Mouse (Mus musculus) layer of hippocampus, postnatal 25 days (tissue): ENCODE data around the gene Wdr95. TPM values are rescaled to one million over a fixed set of nuclear protein-coding genes. Genes with fewer than 3 reads are reported as not detected.
A peak's percentile ranks its signal among the peaks of the same experiment; 100 is the strongest.

Source experiments
- DNase-seq, 2 experiments: peaks; one replicate each; pipeline ENCODE4 v3.0.0; 2022; ENCODE audit warnings: mixed read lengths in 2 of 2, low spot score in 1 of 2; ENCODE audit errors: extremely low spot score in 1 of 2
- total RNA-seq, 2 experiments: library from RNA; stranded (reverse); gene quantifications; 2 replicates each; pipeline ENCODE4 v1.2.3; 2021

The Wdr95 gene
- 1 to 10 TPM in 1 of 2 experiments, under 1 TPM in 1; 0.87 to 1.7 TPM for total RNA-seq

- DNase-seq: peak; percentile 49 to 63
These were observed at the start of gene Wdr95 for GRCm38 (mm10) chr5:149527999-149528729. Gene Wdr95, plus strand, starts transcription at chr5:149528679.

- no peak for DNase-seq
These were observed 46.6 kb upstream of the Wdr95 start for GRCm38 (mm10) chr5:149481920-149482319.

- peak in 1 of 2 experiments; percentile 38 for DNase-seq
These were observed 45.0 kb upstream of the Wdr95 start for GRCm38 (mm10) chr5:149483321-149484052.

- DNase-seq: no peak
These were observed 44.2 kb upstream of the Wdr95 start for GRCm38 (mm10) chr5:149484270-149484669.

GRCm38 (mm10) chr5:149485447-149485846, 43.0 kb upstream of the Wdr95 start:
- DNase-seq: no peak

GRCm38 (mm10) chr5:149488360-149489021, 40.0 kb upstream of the Wdr95 start:
- DNase-seq: no peak

- DNase-seq: peak; percentile 61 to 66
These were observed 39.3 kb upstream of the Wdr95 start for GRCm38 (mm10) chr5:149489136-149489535.

GRCm38 (mm10) chr5:149490275-149490674, 38.2 kb upstream of the Wdr95 start:
- no peak for DNase-seq

GRCm38 (mm10) chr5:149495655-149496054, 32.8 kb upstream of the Wdr95 start:
- DNase-seq: no peak

- DNase-seq: no peak
These were observed 31.9 kb upstream of the Wdr95 start for GRCm38 (mm10) chr5:149496401-149497066.

- DNase-seq: no peak
These were observed 28.5 kb upstream of the Wdr95 start for GRCm38 (mm10) chr5:149499936-149500335.

- peak in 1 of 2 experiments; percentile 43 for DNase-seq
These were observed 24.9 kb upstream of the Wdr95 start for GRCm38 (mm10) chr5:149503423-149504175.

GRCm38 (mm10) chr5:149504985-149505384, 23.5 kb upstream of the Wdr95 start:
- no peak for DNase-seq

GRCm38 (mm10) chr5:149506033-149506432, 22.4 kb upstream of the Wdr95 start:
- DNase-seq: no peak

- no peak for DNase-seq
These were observed 20.1 kb upstream of the Wdr95 start for GRCm38 (mm10) chr5:149508094-149509029.

- no peak for DNase-seq
These were observed 18.2 kb upstream of the Wdr95 start for GRCm38 (mm10) chr5:149510323-149510722.

GRCm38 (mm10) chr5:149512695-149513094, 15.8 kb upstream of the Wdr95 start:
- no peak for DNase-seq

- no peak for DNase-seq
These were observed 14.9 kb upstream of the Wdr95 start for GRCm38 (mm10) chr5:149513438-149514086.
